Mouse (Mus musculus) bone marrow macrophage, adult 2 months (primary cell): ENCODE data around the gene Slc41a3.

Source experiments
- CTCF ChIP-seq: IDR thresholded peaks from 2 replicates; pipeline ENCODE4 v1.5.1; 2012; ENCODE audit warnings: low read depth, mild to moderate bottlenecking, low read length, moderate library complexity
- POLR2A ChIP-seq: IDR thresholded peaks from 2 replicates; pipeline ENCODE4 v1.6.1; 2012; ENCODE audit warnings: mild to moderate bottlenecking, low read depth, low read length, borderline replicate concordance

DNA sequence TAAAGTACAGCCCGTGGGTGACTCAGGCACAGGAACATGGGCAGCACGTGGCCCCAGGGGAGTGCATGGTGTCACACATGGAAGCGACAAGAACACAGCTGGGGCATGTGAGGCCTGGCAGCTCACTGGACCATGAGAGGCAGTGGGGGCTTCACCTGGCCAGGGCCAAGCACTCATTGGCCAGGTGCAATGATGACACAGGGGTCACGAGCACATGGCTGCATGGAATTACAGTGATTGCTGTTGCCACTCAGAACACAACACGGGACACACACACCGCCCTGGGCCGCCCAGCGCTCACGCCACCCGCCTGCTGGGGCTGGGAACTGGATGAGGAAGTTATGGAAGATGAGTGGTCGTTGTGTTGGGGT, 56.5 kb downstream of the Slc41a3 start:
- TF ChIP-seq CTCF: no peak
- TF ChIP-seq POLR2A: no peak
